Mouse (Mus musculus) MEL (cell line): ENCODE measurements at regions not wholly inside any gene's neighbourhood (a gene's known extent, or its start where the extent isn't known, plus 50 kb on each side); places are given as distances from the start of the nearest gene placed in this dataset.

Experiments
- DNase-seq: peaks from one replicate; pipeline ENCODE4 v3.0.0; 2011; ENCODE audit warnings: low read depth, low spot score
- H3K27ac ChIP-seq: 2 replicates; pipeline ENCODE4 v1.5.1; 2012; ENCODE audit warnings: low read depth, mild to moderate bottlenecking, control low read depth, low read length, moderate library complexity; ENCODE audit not compliant: control insufficient read depth
- H3K27me3 ChIP-seq, 2 experiments: fragments of 150-350 bp in 1 of 2; sonication (generic) in 1 of 2; 2 replicates each; pipeline ENCODE4 v1.6.1; 2012; ENCODE audit warnings: low read length in 2 of 2, mild to moderate bottlenecking in 2 of 2, improper control_type of control experiment in 1 of 2, moderate library complexity in 1 of 2; ENCODE audit not compliant: insufficient read depth in 2 of 2, control insufficient read depth in 1 of 2
- H3K36me3 ChIP-seq, 2 experiments: 2 replicates each; pipeline ENCODE4 v1.6.1; 2012 to 2014; ENCODE audit warnings: low read length in 2 of 2, improper control_type of control experiment in 1 of 2, inconsistent platforms in 1 of 2, mild to moderate bottlenecking in 1 of 2; ENCODE audit not compliant: insufficient read depth in 2 of 2, control insufficient read depth in 1 of 2
- H3K4me1 ChIP-seq, 2 experiments: fragments of 150-350 bp in 1 of 2; sonication (generic) in 1 of 2; 2 replicates each; pipeline ENCODE4 v1.6.1; 2012; ENCODE audit warnings: low read length in 2 of 2, improper control_type of control experiment in 1 of 2, mild to moderate bottlenecking in 1 of 2; ENCODE audit not compliant: insufficient read depth in 2 of 2, control insufficient read depth in 1 of 2
- H3K4me3 ChIP-seq, 2 experiments: fragments of 150-350 bp in 1 of 2; sonication (generic) in 1 of 2; 2 replicates each; pipeline ENCODE4 v1.5.1; 2012; ENCODE audit warnings: low read depth in 2 of 2, low read length in 2 of 2, mild to moderate bottlenecking in 2 of 2, moderate library complexity in 2 of 2, control low read depth in 1 of 2, improper control_type of control experiment in 1 of 2; ENCODE audit not compliant: control insufficient read depth in 1 of 2, insufficient read depth in 1 of 2
- H3K79me2 ChIP-seq: 2 replicates; pipeline ENCODE4 v1.6.1; 2012; ENCODE audit warnings: mild to moderate bottlenecking, low read length, moderate library complexity; ENCODE audit not compliant: control insufficient read depth, poor library complexity, insufficient read depth
- H3K9ac ChIP-seq: 2 replicates; pipeline ENCODE4 v1.6.1; 2012; ENCODE audit warnings: low read depth, mild to moderate bottlenecking, control low read depth, low read length, moderate library complexity; ENCODE audit not compliant: control insufficient read depth, poor library complexity, severe bottlenecking
- H3K9me3 ChIP-seq: fragments of 150-350 bp; sonication (generic); replicated peaks from 2 replicates; pipeline ENCODE4 v1.6.1; 2012; ENCODE audit warnings: mild to moderate bottlenecking, low read length, improper control_type of control experiment, moderate library complexity; ENCODE audit not compliant: insufficient read depth
- CTCF ChIP-seq, 3 experiments: IDR thresholded peaks in 2 of 3; conservative IDR thresholded peaks in 1 of 3; 2 replicates each; pipeline ENCODE4 v1.5.1; 2011 to 2012; ENCODE audit warnings: low read length in 3 of 3, low read depth in 2 of 3, mild to moderate bottlenecking in 2 of 3, improper control_type of control experiment in 1 of 3, inconsistent platforms in 1 of 3, mixed read lengths in 1 of 3, moderate library complexity in 1 of 3; ENCODE audit not compliant: control insufficient read depth in 1 of 3, insufficient read depth in 1 of 3, poor library complexity in 1 of 3, severe bottlenecking in 1 of 3
- ELF1 ChIP-seq: IDR thresholded peaks from 2 replicates; pipeline ENCODE4 v1.6.1; 2014; ENCODE audit warnings: low read depth, mild to moderate bottlenecking, inconsistent platforms, low read length, improper control_type of control experiment, moderate library complexity
- EP300 ChIP-seq, 2 experiments: IDR thresholded peaks; 2 replicates each; pipeline ENCODE4 v1.6.1; 2011; ENCODE audit warnings: improper control_type of control experiment in 2 of 2, low read length in 2 of 2, low read depth in 1 of 2, mild to moderate bottlenecking in 1 of 2
- GATA1 ChIP-seq: IDR thresholded peaks from 2 replicates; pipeline ENCODE4 v1.6.1; 2011; ENCODE audit warnings: low read depth, low read length, improper control_type of control experiment
- HCFC1 ChIP-seq: IDR thresholded peaks from 2 replicates; pipeline ENCODE4 v1.6.1; 2012; ENCODE audit warnings: low read depth, mild to moderate bottlenecking, inconsistent platforms, low read length, improper control_type of control experiment, moderate library complexity
- MAFK ChIP-seq: IDR thresholded peaks from 2 replicates; pipeline ENCODE4 v1.6.1; 2011; ENCODE audit warnings: low read depth, mild to moderate bottlenecking, low read length, improper control_type of control experiment, borderline replicate concordance
- MAZ ChIP-seq: IDR thresholded peaks from 2 replicates; pipeline ENCODE4 v1.6.1; 2012; ENCODE audit warnings: low read depth, mild to moderate bottlenecking, inconsistent platforms, low read length, improper control_type of control experiment
- MXI1 ChIP-seq: IDR thresholded peaks from 2 replicates; pipeline ENCODE4 v1.6.1; 2011; ENCODE audit warnings: mild to moderate bottlenecking, low read depth, low read length, improper control_type of control experiment
- MYC ChIP-seq: IDR thresholded peaks from 2 replicates; pipeline ENCODE4 v1.6.1; 2011; ENCODE audit warnings: low read depth, mild to moderate bottlenecking, low read length, improper control_type of control experiment, moderate library complexity
- NELFE ChIP-seq: IDR thresholded peaks from 2 replicates; pipeline ENCODE4 v1.6.1; 2011; ENCODE audit warnings: low read depth, low read length, improper control_type of control experiment
- NRF1 ChIP-seq: IDR thresholded peaks from 2 replicates; pipeline ENCODE4 v1.6.1; 2014; ENCODE audit warnings: low read depth, mild to moderate bottlenecking, inconsistent platforms, low read length, improper control_type of control experiment, moderate library complexity; ENCODE audit not compliant: poor library complexity, insufficient read depth, severe bottlenecking
- POLR2A ChIP-seq, 2 experiments: IDR thresholded peaks; 2 replicates each; pipeline ENCODE4 v1.6.1; 2011 to 2012; ENCODE audit warnings: low read length in 2 of 2, mild to moderate bottlenecking in 2 of 2, control low read depth in 1 of 2, improper control_type of control experiment in 1 of 2, low read depth in 1 of 2, moderate library complexity in 1 of 2; ENCODE audit not compliant: control insufficient read depth in 1 of 2, insufficient read depth in 1 of 2, poor library complexity in 1 of 2
- POLR2AphosphoS2 ChIP-seq: IDR thresholded peaks from 2 replicates; pipeline ENCODE4 v1.6.1; 2011; ENCODE audit warnings: low read length, improper control_type of control experiment
- POLR2AphosphoS5 ChIP-seq: IDR thresholded peaks from 2 replicates; pipeline ENCODE4 v1.6.1; 2012; ENCODE audit warnings: low read depth, borderline replicate concordance, mild to moderate bottlenecking, inconsistent platforms, low read length, moderate library complexity, mixed read lengths
- SIN3A ChIP-seq: IDR thresholded peaks from 2 replicates; pipeline ENCODE4 v1.6.1; 2012; ENCODE audit warnings: low read length, improper control_type of control experiment, inconsistent platforms
- SMC3 ChIP-seq: IDR thresholded peaks from 2 replicates; pipeline ENCODE4 v1.6.1; 2011; ENCODE audit warnings: low read depth, low read length, improper control_type of control experiment
- TAL1 ChIP-seq: IDR thresholded peaks from 2 replicates; pipeline ENCODE4 v1.6.1; 2012; ENCODE audit warnings: mild to moderate bottlenecking, inconsistent platforms, low read length, moderate library complexity, mixed read lengths
- TBP ChIP-seq: IDR thresholded peaks from 2 replicates; pipeline ENCODE4 v1.8.0; 2011; ENCODE audit warnings: low read depth, low read length, improper control_type of control experiment
- UBTF ChIP-seq: IDR thresholded peaks from 2 replicates; pipeline ENCODE4 v1.6.1; 2012; ENCODE audit warnings: low read depth, mild to moderate bottlenecking, inconsistent platforms, low read length, improper control_type of control experiment, moderate library complexity, borderline replicate concordance; ENCODE audit not compliant: insufficient read depth
- USF2 ChIP-seq, 2 experiments: IDR thresholded peaks; 2 replicates each; pipeline ENCODE4 v1.6.1; 2011 to 2012; ENCODE audit warnings: improper control_type of control experiment in 2 of 2, low read length in 2 of 2, borderline replicate concordance in 1 of 2, inconsistent platforms in 1 of 2, low read depth in 1 of 2, mild to moderate bottlenecking in 1 of 2; ENCODE audit not compliant: insufficient read depth in 1 of 2
- ZC3H11A ChIP-seq: IDR thresholded peaks from 2 replicates; pipeline ENCODE4 v1.6.1; 2012; ENCODE audit warnings: low read depth, mild to moderate bottlenecking, inconsistent platforms, low read length, improper control_type of control experiment
- ZKSCAN1 ChIP-seq: IDR thresholded peaks from 2 replicates; pipeline ENCODE4 v1.6.1; 2012; ENCODE audit warnings: low read depth, mild to moderate bottlenecking, inconsistent platforms, low read length, improper control_type of control experiment, moderate library complexity
- ZMIZ1 ChIP-seq: IDR thresholded peaks from 2 replicates; pipeline ENCODE4 v1.6.1; 2012; ENCODE audit warnings: low read depth, mild to moderate bottlenecking, inconsistent platforms, low read length, improper control_type of control experiment, moderate library complexity
- ZNF384 ChIP-seq: IDR thresholded peaks from 2 replicates; pipeline ENCODE4 v1.6.1; 2012; ENCODE audit warnings: low read depth, mild to moderate bottlenecking, inconsistent platforms, low read length, improper control_type of control experiment

DNA sequence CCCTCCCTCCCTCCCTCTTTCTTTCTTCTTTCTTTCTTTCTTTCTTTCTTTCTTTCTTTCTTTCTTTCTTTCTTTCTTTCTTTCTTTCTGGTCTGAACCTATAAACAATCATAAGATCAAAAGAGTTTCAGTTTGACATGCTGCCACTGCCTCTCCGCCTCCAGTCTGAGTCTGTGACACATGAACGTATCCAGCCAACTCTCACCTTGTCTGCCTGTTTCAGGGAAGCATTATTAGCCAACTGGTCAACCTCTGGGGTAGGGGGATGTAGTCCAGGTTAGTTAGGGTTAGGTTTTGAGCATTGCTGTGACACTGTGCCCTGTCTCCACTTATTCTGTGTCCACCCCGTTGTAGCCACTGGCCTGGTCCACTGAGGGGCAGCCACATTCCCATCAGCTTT is 152.2 kb upstream of the Mrps10 start:
- H3K27ac ChIP-seq: no peak overlapping the region
- no peaks in the 10 kb centered on the region for H3K27me3 ChIP-seq
- no peak for DNase-seq
- H3K9me3 ChIP-seq: no peaks in the 10 kb centered on the region
- peaks cover 0 to 24% of the 10 kb centered on the region in 2 experiments; a peak in 2 of 4 replicates for H3K36me3 ChIP-seq
- no peak overlapping the region for H3K4me3 ChIP-seq
- no peaks in the 10 kb centered on the region for H3K79me2 ChIP-seq
- no peak overlapping the region for H3K9ac ChIP-seq
- no peak for TF ChIP-seq ZC3H11A
- no peak for TF ChIP-seq ZNF384
- no peak for TF ChIP-seq MAZ
- H3K4me1 ChIP-seq: peaks cover 8 to 37% of the 10 kb centered on the region in 2 experiments

DNA sequence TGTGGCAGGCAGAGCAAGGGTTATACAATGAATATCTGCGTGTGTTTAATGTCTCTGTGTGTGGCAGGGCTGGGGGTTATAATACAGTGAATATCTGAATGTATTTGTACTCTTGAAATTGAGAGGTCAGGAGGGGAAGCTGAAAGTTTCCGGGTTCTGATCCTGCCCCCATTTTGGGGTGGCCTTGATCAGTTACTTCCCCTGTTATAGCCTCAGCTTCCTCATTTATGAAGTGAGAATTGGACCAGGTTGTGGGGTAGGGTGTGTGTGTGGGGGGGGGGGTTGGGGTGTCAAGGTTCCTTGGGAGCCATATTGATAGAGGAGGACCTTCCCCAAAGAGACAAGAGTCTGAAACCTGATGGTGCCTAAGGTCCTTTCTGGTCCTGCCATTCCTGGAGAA is 152.8 kb upstream of the Mrps10 start:
- peak; percentile 72 for DNase-seq
- Histone ChIP-seq H3K9me3 (no peaks in the 10 kb centered on the region), H3K79me2 (no peaks in the 10 kb centered on the region), H3K27ac (peak overlapping the region; percentile 74), H3K4me3 (no peak overlapping the region), H3K36me3 (peaks cover 0 to 20% of the 10 kb centered on the region in 2 experiments; a peak in 2 of 4 replicates), H3K4me1 (peaks cover 8 to 33% of the 10 kb centered on the region in 2 experiments), H3K9ac (peak overlapping the region; percentile 23; the same call in 1 of the 2 replicates), H3K27me3 (no peaks in the 10 kb centered on the region)
- TF ChIP-seq MXI1 (no peak), ELF1 (peak; percentile 56)

DNA sequence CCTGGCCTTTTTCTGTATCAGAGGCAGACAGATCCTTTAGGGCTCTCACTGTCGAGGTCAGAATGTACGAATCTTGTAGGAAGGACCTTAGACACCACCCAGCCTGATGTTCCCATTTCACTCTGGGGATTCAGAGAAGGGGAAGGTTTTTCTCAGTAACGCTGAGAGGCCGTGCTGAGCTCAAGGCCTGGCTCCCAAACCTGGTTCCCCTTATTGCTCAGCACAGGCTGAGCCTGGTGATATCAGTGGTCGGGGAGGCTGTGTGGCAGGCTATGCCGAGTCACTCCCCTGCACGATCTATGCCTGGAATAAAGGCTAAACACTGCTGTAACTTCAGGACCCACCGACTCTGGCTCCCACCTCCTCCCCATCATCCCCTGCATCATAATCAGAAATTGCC is 154.6 kb upstream of the Mrps10 start:
- DNase-seq: peak; percentile 88
- H3K36me3 ChIP-seq: peaks cover 0 to 20% of the 10 kb centered on the region in 2 experiments; a peak in 2 of 4 replicates
- H3K4me3 ChIP-seq: peak overlapping the region in 1 of 2 experiments; percentile 16; a peak in 1 of 4 replicates
- TF ChIP-seq POLR2AphosphoS5 (no peak), ZMIZ1 (no peak), SMC3 (no peak), POLR2AphosphoS2 (no peak), GATA1 (peak; percentile 12; the same call in 1 of the 2 replicates), ZKSCAN1 (no peak), MAFK (no peak), TBP (peak; percentile 87), MXI1 (no peak), TAL1 (peak; percentile 43), HCFC1 (no peak), EP300 (IDR thresholded peaks at IDR 0.05; ENCODE audit: low read depth in 1 of 2, low read length in 2 of 2) (0 out of 4 replicates have a peak, but pooled peaks of 1 of the 2 experiments have one; percentile 5), POLR2A (IDR thresholded peaks at IDR 0.05; ENCODE audit: control insufficient read depth in 1 of 2, insufficient read depth in 1 of 2, low read depth in 1 of 2, low read length in 2 of 2, poor library complexity in 1 of 2) (peak in 1 of 2 experiments; percentile 39; a peak in 1 of 4 replicates), NELFE (0 out of 2 replicates have a peak, but pooled peaks have one; percentile 25), UBTF (peak; percentile 87), NRF1 (no peak), CTCF (IDR thresholded peaks at IDR 0.05 in 2 of 3, conservative IDR thresholded peaks at IDR 0.05 in 1 of 3; ENCODE audit: control insufficient read depth in 1 of 3, insufficient read depth in 1 of 3, low read depth in 2 of 3, low read length in 3 of 3, poor library complexity in 1 of 3, severe bottlenecking in 1 of 3) (no peak), USF2 (IDR thresholded peaks at IDR 0.05; ENCODE audit: borderline replicate concordance in 1 of 2, insufficient read depth in 1 of 2, low read depth in 1 of 2, low read length in 2 of 2) (no peak), SIN3A (peak; percentile 46; the same call in 1 of the 2 replicates), MYC (no peak)
- no peaks in the 10 kb centered on the region for H3K27me3 ChIP-seq
- H3K79me2 ChIP-seq: no peaks in the 10 kb centered on the region
- H3K27ac ChIP-seq: peak overlapping the region; percentile 80
- no peaks in the 10 kb centered on the region for H3K9me3 ChIP-seq
- H3K4me1 ChIP-seq: peaks cover 8 to 38% of the 10 kb centered on the region in 2 experiments
- peak overlapping the region; percentile 49 for H3K9ac ChIP-seq
